ENCODE assay signal across 8 mouse cellular contexts in genomic region chr4:149571651-149572149, GRCm38 (mm10). TPM values are rescaled to one million over a fixed set of nuclear protein-coding genes. Genes with fewer than 3 reads are reported as not detected.
DNase-seq lines count a peak whose midpoint lies in the region; ATAC-seq and TF ChIP-seq lines count a peak whose summit lies in the region.

No protein-coding gene starts in this region.

- WGBS in limb, embryonic 13.5 days = 47% methylated on average over 8 of the region's 8 CpGs
- WGBS in limb, embryonic 10.5 days = 57% methylated on average over 8 of the region's 8 CpGs
- 33% methylated on average over 8 of the region's 8 CpGs for WGBS in kidney, postnatal 0 days
- WGBS in hindbrain, embryonic 12.5 days = 62% methylated on average over 8 of the region's 8 CpGs

- ATAC-seq in limb, embryonic 13.5 days (ENCODE audit: low FRiP score, low read depth) = no peak
- peak; percentile 23; the same call in 1 of the 2 replicates for ATAC-seq in kidney, postnatal 0 days (replicated peaks; ENCODE audit: low FRiP score, low read depth)
- no peak for ATAC-seq in hindbrain, embryonic 12.5 days (ENCODE audit: low FRiP score)

- H3K36me3 ChIP-seq in limb, embryonic 13.5 days = no peaks in the 10 kb centered on the region
- no peaks in the 10 kb centered on the region for H3K36me3 ChIP-seq in limb, embryonic 10.5 days
- no peaks in the 10 kb centered on the region for H3K36me3 ChIP-seq in kidney, postnatal 0 days (ENCODE audit: insufficient read depth, low read length)
- H3K36me3 ChIP-seq in hindbrain, embryonic 12.5 days = no peaks in the 10 kb centered on the region

- no peak for DNase-seq in limb, embryonic 10.5 days (ENCODE audit: low spot score)
- DNase-seq in fibroblast of lung, adult 2 months (ENCODE audit: low read depth) = peak; percentile 45
- no peak for DNase-seq in kidney, postnatal 0 days (ENCODE audit: low spot score)
- peak; percentile 72 for DNase-seq in urinary bladder, postnatal 25 days (ENCODE audit: low spot score)
- DNase-seq in spleen, adult 12 weeks (ENCODE audit: low spot score) = no peak
- no peak for DNase-seq in frontal cortex, postnatal 36 days (ENCODE audit: low spot score in 2 of 2)

- peaks cover 35% of the 10 kb centered on the region for H3K4me1 ChIP-seq in limb, embryonic 13.5 days
- peaks cover 40% of the 10 kb centered on the region for H3K4me1 ChIP-seq in limb, embryonic 10.5 days
- no peaks in the 10 kb centered on the region; the same call in none of the 2 replicates for H3K4me1 ChIP-seq in kidney, postnatal 0 days (replicated peaks; ENCODE audit: insufficient read depth, low read length)
- peaks cover 27% of the 10 kb centered on the region for H3K4me1 ChIP-seq in hindbrain, embryonic 12.5 days

- no peak overlapping the region for H3K4me3 ChIP-seq in limb, embryonic 13.5 days
- H3K4me3 ChIP-seq in limb, embryonic 10.5 days = no peak overlapping the region
- H3K4me3 ChIP-seq in kidney, postnatal 0 days (replicated peaks; ENCODE audit: low read depth, low read length) = no peak overlapping the region
- no peak overlapping the region for H3K4me3 ChIP-seq in hindbrain, embryonic 12.5 days

- peak overlapping the region; percentile 39 for H3K9ac ChIP-seq in limb, embryonic 13.5 days
- no peak overlapping the region for H3K9ac ChIP-seq in kidney, postnatal 0 days (ENCODE audit: low read depth, low read length)
- H3K9ac ChIP-seq in hindbrain, embryonic 12.5 days = no peak overlapping the region

- TF ChIP-seq CTCF in kidney, postnatal 0 days (IDR thresholded peaks at IDR 0.05; ENCODE audit: low read depth) = no peak

- no peaks in the 10 kb centered on the region for H3K27me3 ChIP-seq in limb, embryonic 13.5 days
- peaks cover 24% of the 10 kb centered on the region for H3K27me3 ChIP-seq in limb, embryonic 10.5 days (ENCODE audit: low read depth, poor library complexity, severe bottlenecking)
- H3K27me3 ChIP-seq in kidney, postnatal 0 days (ENCODE audit: insufficient read depth, low read length) = no peaks in the 10 kb centered on the region
- H3K27me3 ChIP-seq in hindbrain, embryonic 12.5 days = no peaks in the 10 kb centered on the region

- peak overlapping the region; percentile 16; the same call in 1 of the 2 replicates for H3K4me2 ChIP-seq in limb, embryonic 13.5 days (replicated peaks)
- H3K4me2 ChIP-seq in kidney, postnatal 0 days (ENCODE audit: low read length) = no peak overlapping the region
- H3K4me2 ChIP-seq in hindbrain, embryonic 12.5 days (replicated peaks) = no peak overlapping the region

- H3K9me3 ChIP-seq in limb, embryonic 13.5 days = no peaks in the 10 kb centered on the region
- no peaks in the 10 kb centered on the region for H3K9me3 ChIP-seq in limb, embryonic 10.5 days (replicated peaks)
- H3K9me3 ChIP-seq in kidney, postnatal 0 days (replicated peaks; ENCODE audit: low read length) = no peaks in the 10 kb centered on the region
- no peaks in the 10 kb centered on the region for H3K9me3 ChIP-seq in hindbrain, embryonic 12.5 days (replicated peaks)

- H3K27ac ChIP-seq in limb, embryonic 13.5 days = 0 out of 2 replicates have a peak overlapping the region, but pooled peaks have one; percentile 15
- H3K27ac ChIP-seq in limb, embryonic 10.5 days = no peak overlapping the region
- peak overlapping the region; percentile 62 for H3K27ac ChIP-seq in kidney, postnatal 0 days
- no peak overlapping the region for H3K27ac ChIP-seq in hindbrain, embryonic 12.5 days

RNA-seq across cellular contexts. Expression of gene Clstn1, which starts 14.6 kb away (rescaled TPM):
- polyA plus RNA-seq in limb, embryonic 13.5 days (2015; fragmentation: Nextera tagmentation; extraction: Ambion mirVana) = 45.2 and 48.1 TPM in 2 replicates
- 34.8 and 41.2 TPM in 2 replicates for polyA plus RNA-seq in limb, embryonic 10.5 days (2016; fragmentation: Nextera tagmentation; extraction: Ambion mirVana)
- polyA plus RNA-seq in kidney, postnatal 0 days (2015; fragmentation: Nextera tagmentation; extraction: Ambion mirVana) = 40.7 and 43.9 TPM in 2 replicates
- 135 and 138 TPM in 2 replicates for polyA plus RNA-seq in hindbrain, embryonic 12.5 days (2016; fragmentation: Nextera tagmentation; extraction: Ambion mirVana)

RNA-seq across cellular contexts. Expression of gene Ctnnbip1, which starts 53.7 kb away (rescaled TPM):
- 80.3 and 83.9 TPM in 2 replicates for polyA plus RNA-seq in limb, embryonic 13.5 days (2015; fragmentation: Nextera tagmentation; extraction: Ambion mirVana)
- polyA plus RNA-seq in limb, embryonic 10.5 days (2016; fragmentation: Nextera tagmentation; extraction: Ambion mirVana) = 67.1 and 78.4 TPM in 2 replicates
- 63.3 and 66.3 TPM in 2 replicates for polyA plus RNA-seq in kidney, postnatal 0 days (2015; fragmentation: Nextera tagmentation; extraction: Ambion mirVana)
- 79.0 and 87.1 TPM in 2 replicates for polyA plus RNA-seq in hindbrain, embryonic 12.5 days (2016; fragmentation: Nextera tagmentation; extraction: Ambion mirVana)

Comparison
In these comparisons a context has a peak if more than half of its experiments do, and no peak if none do; other contexts are left out.
1. H3K27ac ChIP-seq: peak in limb, embryonic 13.5 days (single experiment) and kidney, postnatal 0 days (single experiment); none in limb, embryonic 10.5 days (single experiment) and hindbrain, embryonic 12.5 days (single experiment).
2. DNase-seq: peak in fibroblast of lung, adult 2 months (single experiment) and urinary bladder, postnatal 25 days (single experiment); none in limb, embryonic 10.5 days (single experiment), kidney, postnatal 0 days (single experiment), spleen, adult 12 weeks (single experiment) and frontal cortex, postnatal 36 days (0 of 2).